Mouse (Mus musculus): Measurements from ENCODE around the gene Iqcf5.
"Not testable (repeated sequence)": the region's sequence is repeated elsewhere in the genome, so short reads cannot be mapped to it uniquely, and the experiment has no call there.

Gene Iqcf5

GRCm38 (mm10) chr9:106481676-106482075 lies 32.7 kb upstream of the Iqcf5 start:
- no peak for DNase-seq

DNA sequence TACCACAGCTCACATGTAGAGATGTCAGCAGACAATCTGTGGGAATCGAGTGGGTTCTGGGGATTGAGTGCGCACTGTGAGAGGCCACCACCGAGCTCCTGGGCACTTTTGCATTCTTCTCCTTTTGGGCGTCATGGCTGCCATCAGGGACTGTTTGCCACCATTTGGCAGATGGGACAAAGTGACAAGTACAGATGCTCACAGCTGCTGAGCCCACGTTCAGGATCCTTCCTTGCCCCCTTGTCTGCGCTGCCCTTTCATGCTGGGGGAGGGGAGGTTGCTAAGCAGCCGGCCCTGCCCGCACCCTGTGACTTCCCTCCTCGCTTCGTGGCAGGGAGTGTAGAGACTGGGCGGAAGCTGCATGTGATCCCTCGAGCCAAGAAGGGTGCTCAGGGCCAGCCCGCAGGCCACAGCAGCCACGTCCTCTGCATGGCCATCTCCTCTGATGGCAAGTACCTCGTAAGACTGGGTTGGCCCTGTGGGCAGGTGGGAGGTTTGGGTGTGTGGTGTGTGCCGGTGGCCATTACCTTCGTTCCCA lies 31.7 kb upstream of the Iqcf5 start:
- DNase-seq: no peak

- DNase-seq: no peak
These were observed 31.2 kb upstream of the Iqcf5 start for GRCm38 (mm10) chr9:106483136-106483535.

DNA sequence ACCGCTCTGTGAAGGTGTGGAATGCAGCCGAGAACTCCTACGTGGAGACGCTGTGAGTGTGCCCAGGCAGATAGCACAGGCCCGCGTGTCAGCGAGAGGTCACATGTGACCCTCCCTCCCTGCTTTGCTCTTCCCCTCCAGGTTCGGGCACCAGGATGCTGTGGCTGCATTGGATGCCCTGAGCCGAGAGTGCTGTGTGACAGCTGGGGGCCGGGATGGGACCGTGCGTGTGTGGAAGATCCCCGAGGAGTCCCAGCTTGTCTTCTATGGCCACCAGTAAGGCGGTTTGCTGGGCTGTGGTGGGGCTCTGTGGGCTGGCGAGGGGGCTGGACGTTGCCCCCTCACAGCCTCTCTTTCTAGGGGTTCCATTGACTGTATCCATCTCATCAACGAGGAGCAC lies 30.8 kb upstream of the Iqcf5 start:
- DNase-seq: no peak

DNA sequence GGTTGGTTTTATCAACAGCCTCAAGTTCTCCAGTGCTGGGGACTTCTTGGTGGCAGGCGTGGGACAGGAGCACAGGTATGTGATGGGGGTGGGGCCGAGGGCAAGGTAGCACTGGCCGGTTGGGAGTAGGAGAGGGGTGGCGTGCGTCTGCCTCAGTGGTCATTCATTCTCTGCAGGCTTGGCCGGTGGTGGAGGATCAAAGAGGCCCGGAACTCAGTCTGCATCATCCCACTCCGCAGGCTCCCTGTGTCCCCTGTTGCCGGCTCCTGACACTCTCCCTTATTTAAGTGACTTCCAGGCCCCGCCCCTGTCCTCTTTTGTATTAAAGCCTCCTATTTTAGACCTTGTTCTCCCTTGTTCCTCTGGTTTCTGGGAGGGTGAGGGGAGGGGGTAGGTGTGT lies 29.3 kb upstream of the Iqcf5 start:
- no peak for DNase-seq

DNA sequence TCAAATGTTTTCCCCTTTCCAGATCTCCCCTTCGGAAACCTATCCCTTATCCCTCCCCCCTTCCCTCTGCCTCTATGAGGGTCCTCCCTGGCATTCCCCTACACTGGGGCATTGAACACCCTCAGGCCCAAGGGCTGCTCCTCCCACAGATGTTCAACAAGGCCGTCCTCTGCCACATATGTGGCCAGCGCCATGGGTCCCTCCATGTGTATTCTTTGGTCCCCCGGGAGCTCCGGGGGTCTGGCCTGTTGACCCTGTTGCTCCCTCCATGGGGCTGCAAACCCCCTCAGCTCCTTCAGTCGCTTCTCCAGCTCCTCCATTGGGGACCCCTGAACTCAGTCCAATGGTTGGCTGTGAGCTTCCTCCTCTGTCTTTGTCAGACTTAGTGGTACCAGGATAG lies 26.8 kb upstream of the Iqcf5 start:
- not testable (repeated sequence) for DNase-seq

GRCm38 (mm10) chr9:106499667-106500066 lies 14.7 kb upstream of the Iqcf5 start, which contains the start of gene Iqcf1:
Gene Iqcf1, plus strand, starts transcription at chr9:106499967.
- no peak for DNase-seq

GRCm38 (mm10) chr9:106501846-106502245 lies 12.5 kb upstream of the Iqcf5 start:
- no peak for DNase-seq

DNA sequence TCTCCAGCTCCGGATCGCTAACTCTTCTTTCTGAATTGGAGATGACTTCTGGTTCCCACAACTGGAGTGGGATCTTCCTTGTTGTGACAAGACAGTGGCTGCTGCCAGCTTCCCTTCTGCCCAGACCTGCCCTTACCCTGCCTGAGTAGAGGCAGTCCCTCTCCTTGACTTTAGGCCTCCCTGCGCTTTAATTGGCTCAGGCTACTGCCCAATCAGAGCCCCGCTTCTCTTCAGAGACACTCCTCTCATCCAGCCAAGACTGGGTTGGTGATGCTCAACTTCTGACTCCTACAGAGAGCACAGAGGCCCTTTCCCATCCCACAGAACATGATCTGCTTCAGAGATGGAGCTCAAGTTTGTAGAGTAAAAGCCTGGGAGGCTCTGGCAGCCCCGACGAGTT lies 10.1 kb upstream of the Iqcf5 start:
- no peak for DNase-seq

- DNase-seq: no peak
These were observed 5.0 kb upstream of the Iqcf5 start for GRCm38 (mm10) chr9:106509356-106509755.

DNA sequence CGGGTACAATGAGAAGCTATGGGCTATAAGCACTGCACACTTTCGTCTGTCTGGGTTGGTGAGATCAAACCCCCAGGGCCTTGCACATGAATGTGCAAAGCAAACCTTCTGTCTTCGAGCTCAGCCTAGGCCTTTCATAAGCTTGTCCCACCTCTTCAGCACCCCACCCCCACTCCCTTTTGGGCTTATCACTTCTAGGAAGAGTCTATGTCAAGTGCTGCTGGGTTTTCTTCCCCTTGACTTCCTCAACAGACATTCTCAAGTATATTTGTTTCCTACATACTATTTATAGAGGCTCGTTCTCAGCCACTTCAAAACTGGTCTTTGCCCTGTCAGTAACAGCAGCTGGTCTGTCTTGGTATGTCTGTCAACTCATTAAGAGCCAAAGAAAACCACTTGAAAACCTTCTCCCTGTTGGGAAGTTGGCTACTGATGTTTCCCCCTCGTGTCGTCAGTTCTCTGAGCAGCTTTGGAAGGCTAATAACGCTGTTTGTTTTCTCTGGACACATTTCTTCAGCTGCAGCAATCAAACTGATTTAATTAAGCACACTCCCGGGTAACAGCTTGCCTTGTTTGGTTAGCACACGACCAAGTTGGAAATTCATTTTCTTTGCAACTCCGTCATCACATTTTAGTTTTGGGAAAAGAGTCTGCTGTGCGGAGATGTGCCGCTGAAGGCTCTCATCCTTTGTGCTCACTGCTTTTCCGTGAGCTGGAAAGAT lies 1.5 kb upstream of the Iqcf5 start:
- DNase-seq: no peak

DNA sequence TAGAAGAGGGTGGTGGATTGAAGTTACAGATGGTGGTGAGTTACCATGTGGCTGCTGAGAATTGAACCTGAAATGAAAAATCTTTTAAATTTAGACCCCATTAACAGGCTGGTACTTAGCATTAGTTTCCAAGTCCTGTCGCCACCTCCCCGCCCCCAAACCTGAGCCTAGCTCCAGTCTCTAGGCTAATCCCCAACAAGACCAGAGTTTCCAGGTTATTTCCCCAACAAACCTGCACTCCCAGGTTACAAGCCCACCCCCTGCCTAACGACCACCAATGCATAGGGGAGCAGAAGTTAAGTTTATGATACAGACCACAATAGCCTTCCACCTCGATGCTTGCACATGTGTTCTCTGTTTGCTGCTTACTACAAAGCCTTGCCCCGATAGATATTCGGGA lies 807 bp upstream of the Iqcf5 start:
- DNase-seq: no peak

GRCm38 (mm10) chr9:106519433-106519832 lies 5.1 kb downstream of the Iqcf5 start:
- no peak for DNase-seq

DNA sequence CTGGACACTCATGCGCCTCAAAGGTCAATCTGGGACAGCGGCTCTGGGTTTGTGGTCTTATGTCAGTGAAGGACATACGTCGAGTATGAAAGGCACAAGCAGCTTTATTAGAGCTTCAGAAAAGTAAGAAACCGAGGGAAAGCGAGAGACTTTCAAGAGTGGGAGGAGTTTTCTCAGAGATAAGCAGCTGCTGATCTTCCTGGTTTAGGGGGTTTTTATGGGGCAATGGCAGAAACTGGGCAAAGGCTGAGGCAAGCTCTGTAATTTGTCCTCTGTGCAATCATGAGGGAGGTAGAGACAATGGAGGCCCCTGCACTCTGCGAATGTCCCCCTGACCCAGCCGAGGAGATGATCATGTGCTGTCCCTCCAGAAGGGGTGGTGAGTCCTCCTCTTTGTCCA lies 5.5 kb downstream of the Iqcf5 start:
- DNase-seq: no peak

DNA sequence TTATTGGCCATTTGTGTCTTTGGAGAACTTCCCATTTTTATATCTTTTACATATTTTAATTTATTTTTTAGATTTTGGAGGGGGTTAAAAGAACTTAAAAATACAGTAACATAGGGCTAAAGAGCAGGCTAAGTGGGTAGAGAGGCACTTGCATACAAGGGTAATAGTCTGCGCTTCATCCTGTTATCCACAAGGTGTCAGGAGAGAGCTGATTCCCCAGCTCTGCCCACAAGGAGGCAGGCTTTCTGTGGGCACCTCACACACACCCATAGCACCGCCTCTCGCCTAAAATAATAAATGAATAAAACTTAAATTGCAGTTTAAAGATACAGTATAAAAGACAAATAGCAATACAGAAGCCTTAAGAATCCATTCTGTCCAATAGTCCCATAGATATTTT lies 17.5 kb downstream of the Iqcf5 start:
- peak; percentile 1 to 32 for DNase-seq

DNA sequence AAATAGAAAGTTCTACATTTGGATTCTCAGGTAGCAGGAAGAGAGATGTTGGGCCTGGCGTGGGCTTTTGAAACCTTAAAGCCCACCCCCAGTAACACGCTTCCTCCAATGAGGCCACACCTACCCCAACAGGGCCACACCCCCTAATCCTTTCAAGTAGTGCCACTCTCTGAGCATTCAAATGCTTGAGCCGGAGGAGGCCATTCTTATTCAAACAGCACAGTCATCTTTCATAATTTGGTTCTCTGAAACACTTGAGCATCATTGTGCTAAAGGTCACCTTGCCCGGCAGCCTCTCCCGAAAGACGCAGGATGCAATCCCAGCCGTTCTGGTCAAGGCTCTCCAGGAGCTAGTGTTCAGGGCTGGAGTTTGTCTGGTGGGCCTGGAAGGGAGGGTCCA lies 19.9 kb downstream of the Iqcf5 start:
- no peak for DNase-seq

DNA sequence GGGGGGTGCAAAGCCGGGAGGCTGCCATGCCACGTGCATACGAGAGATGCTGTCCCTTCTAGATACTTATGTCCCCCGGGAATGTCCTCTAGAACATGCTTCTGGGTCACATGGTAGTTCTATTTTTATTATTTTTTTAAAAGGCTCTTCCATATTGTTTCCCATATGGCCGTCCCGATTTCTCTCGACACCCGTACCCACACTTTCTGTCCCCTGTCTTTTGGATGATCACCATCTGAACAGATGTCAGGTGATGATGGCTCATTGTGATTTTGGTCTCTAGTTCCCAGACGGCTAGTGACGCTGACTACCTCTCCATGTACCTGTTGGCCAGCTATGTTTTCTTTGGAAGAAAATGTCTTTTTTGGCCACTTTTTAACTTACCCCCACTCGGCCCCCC lies 20.6 kb downstream of the Iqcf5 start:
- no peak for DNase-seq

GRCm38 (mm10) chr9:106561531-106561930 lies 47.2 kb downstream of the Iqcf5 start, which contains the start of gene Iqcf3:
Gene Iqcf3, minus strand, starts transcription at chr9:106561631.
- DNase-seq: no peak

GRCm38 (mm10) chr9:106562291-106562690 lies 47.9 kb downstream of the Iqcf5 start:
- no peak for DNase-seq

GRCm38 (mm10) chr9:106564025-106564424 lies 49.7 kb downstream of the Iqcf5 start:
- DNase-seq: no peak

All from kidney, postnatal 36 days (tissue).